Mouse (Mus musculus) hindlimb bud, embryonic 11.5 days (tissue): Measurements from ENCODE around the gene Aff3.
A peak's percentile ranks its signal among the peaks of the same experiment; 100 is the strongest.

Experiments used
- DNase-seq: peaks from one replicate; pipeline ENCODE4 v3.0.0-alpha.2; 2012; ENCODE audit warnings: low read depth, low spot score; ENCODE audit errors: extremely low spot score

The Aff3 gene

DNA sequence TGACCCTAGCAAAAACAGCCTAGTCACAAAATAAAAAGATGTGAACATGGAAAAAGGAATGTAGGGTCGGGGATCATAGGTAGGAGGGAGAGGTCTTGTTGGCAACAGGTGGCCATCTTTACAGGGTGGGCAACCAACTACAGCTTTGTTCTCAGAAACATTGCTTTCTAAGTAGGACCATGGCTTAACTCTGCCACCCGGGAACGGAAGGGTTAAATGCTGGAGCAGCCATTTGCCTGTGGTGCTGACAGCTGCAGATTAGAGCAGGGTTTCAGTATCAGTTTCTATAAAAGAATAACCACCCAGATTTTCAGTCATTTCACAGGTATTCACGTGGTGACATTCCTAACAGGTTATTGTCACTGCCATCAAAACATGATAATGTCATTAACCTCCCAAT, 317.4 kb downstream of the Aff3 start:
- DNase-seq, result no peak

- DNase-seq, result no peak
These were observed 330.5 kb downstream of the Aff3 start for GRCm38 (mm10) chr1:38334206-38334605.

GRCm38 (mm10) chr1:38332919-38333318, 331.8 kb downstream of the Aff3 start:
- no peak for DNase-seq

DNA sequence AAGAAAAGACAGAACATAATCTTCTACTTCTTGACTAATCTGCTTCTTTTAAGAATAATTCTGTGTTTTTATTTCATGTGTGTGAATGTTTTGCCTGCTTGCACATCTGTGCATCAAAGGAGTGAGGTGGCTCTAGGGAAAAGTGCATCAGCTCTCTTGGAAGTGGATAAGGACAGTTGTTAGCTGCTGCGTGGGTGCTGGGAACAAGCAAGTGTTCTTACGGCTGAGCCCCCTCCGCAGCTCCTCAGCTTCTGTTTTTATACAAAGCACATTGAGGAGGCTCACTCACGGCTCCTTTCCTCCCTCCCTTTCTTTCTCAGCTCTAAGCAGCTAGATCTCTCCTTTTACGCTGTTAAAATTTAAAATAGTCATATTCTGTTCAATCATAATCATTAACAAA, 340.5 kb downstream of the Aff3 start:
- DNase-seq, result no peak

DNA sequence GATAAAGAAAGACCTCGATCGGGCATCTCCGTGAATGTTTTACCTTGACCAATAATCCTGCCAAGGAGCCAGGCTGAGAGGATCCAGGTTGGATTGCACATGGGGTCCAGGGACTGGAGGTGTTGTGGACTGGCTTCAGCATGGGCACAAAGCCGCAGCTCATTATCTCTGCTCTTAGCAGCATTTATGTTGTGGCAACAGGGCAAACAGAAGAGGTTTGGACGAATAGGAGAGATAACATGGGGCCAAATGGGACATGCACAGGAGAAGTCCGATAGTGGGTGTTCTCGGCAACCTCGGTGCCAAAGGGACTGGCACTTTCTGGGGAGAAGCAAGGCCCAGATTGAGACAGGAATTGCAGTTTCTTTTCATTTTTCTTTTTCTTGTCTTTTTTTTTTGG, 342.9 kb downstream of the Aff3 start:
- no peak for DNase-seq

DNA sequence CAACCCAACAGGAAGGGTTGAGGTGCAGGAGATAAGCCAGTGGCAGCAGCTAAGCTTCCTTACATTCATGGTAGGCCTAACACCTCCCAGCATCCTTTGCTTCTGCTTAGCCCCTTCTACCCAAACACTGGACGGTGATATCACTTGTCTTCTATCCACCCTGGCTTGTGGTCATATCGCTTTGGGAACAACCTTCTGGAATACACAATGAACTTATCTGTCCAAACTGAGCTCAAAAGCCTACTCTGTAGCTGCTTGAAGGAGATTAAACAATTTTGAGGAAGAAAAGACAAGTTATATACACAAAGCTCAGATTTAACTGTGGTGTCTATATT, 343.8 kb downstream of the Aff3 start:
- DNase-seq, result no peak

DNA sequence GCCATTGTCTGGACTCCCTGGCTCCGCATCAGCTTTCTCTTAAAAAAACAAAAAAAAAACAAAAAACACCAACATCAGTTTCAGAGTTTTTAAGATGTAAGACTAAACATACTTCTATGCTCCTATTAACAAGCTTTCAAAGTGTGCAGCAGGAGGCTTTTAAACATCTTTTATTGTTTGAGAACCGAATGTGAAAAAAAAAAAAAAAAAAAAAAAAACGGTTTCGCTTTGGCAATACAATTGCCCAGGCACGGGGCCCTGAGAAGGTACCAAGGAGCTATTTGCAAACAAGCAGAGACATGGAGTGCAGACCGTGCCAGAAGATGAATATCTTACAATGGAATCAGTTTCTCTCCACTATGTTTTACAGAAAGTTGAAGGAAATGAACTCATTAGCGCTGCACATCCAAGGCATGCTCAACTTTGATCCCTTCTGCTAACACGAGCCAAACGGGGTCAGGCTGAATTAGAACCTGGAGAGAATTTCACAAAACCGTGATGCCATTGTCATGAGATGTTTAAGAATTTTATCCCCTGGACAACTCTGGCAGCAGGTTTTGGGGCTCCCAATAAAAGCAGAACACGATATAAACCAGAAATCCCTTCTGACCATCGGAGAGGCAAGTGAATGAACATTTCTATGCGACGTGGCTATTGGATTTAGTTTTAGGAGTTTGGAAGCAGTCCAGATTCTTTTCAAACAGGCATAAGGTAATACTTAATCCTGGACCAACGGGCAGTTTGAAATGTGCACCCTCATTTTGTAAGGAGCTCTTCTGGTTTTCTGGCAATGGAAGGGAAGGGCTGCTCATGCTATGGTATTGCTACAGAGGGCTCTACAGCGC, 344.4 kb downstream of the Aff3 start:
- DNase-seq, result no peak

- DNase-seq, result no peak
These were observed 346.1 kb downstream of the Aff3 start for GRCm38 (mm10) chr1:38318614-38319013.

DNA sequence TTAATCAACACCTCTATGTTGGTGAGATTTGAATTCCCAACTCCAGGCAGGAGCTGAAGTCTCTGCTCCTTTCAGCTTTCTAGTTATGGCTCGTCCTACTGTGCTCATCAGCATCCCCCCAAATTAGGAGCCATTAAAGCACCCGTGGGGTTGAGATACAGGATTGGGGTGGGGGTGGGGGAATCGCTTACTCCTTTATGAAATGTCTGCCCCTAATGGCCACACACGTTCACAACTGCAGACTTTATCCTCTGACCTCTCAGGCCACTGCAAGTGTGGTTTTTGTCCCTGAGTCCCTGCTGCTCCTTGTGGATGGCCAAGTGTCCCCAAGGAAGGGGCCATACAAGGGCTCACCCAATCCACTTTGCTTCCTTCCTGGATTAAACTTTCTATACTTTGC, 348.8 kb downstream of the Aff3 start:
- DNase-seq, result no peak

GRCm38 (mm10) chr1:38310496-38310895, 354.3 kb downstream of the Aff3 start:
- DNase-seq, result no peak

DNA sequence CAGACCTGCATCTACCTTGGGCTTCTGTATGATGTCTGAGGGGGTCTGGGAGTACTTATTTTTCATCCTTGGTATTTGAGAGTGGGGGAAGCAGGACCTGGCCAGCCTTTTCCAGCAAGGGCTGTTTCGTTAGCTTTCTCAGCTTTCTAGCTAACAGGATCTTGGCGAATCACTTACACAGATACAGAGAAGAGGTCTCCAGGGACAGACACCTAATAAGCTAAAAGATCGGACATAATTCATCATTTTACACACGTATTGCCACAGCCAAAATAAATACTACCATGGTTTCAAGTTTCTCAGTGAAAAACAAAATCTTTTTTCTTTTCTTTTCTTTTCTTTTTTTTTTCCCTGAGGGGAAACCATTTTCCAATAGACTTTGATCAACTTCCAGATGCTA, 354.7 kb downstream of the Aff3 start:
- no peak for DNase-seq

- DNase-seq, result no peak
These were observed 355.4 kb downstream of the Aff3 start for GRCm38 (mm10) chr1:38309341-38309740.

GRCm38 (mm10) chr1:38308705-38308996, 356.1 kb downstream of the Aff3 start:
- peak; percentile 6 for DNase-seq

DNA sequence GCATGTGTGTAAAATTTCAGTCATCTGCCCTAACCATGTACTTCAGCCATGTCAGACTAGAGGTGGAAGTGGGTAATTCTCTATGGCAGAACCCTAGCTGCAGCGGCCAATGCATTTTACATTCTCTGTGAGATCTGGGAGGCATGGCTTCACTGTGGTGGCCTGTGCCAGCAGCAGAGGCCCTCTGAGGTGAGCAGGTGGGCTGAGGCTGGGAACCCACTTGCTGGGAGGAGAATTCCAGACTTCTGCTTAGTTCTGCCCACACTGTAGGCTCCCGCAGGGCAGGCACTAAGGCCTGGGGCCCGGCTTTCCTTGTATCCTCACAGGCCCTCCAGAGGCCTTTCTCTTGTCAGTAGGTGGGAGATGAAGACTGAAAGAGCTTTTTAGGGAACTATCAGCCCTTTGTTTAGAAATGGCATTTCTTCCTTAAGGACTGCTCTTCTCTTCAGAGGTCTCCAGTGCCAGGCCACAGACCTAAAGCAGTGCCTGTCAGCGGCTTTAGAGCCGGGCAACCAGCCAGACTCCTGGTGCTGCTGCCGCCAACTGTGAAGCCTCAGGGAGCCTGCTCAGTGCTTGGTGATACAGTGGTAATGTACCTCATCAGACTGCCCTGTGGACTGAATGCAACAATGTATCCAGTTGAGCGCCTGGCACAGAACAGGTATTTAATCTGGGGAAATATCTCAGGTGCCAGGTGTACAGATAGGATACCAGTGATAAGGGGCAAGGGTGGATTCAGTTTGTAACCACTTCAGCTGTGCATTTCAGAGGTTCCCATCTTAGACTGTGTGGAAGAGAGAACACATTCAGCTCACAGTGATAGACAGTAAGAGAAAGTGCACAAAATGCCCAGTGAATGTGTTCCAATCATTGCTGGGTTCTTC, 356.7 kb downstream of the Aff3 start:
- DNase-seq, result no peak

DNA sequence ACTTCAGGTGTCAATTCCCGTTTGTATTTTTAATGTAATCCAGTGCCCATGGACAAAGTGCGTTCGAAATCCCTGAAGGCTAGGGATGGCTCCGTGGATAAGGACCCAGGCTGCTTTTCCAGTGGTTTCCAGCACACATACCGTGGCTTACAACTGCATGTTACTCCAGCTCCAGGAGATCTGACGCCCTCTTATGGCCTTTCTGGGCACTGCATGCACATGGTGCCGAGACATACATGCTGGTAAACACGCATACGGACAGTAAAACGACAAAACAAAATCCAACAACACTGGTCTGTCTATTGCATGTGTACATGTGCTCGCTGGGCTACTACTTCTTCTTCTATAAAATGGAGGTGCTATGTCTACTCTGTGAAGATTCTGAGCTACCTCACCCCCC, 357.5 kb downstream of the Aff3 start:
- DNase-seq, result no peak

GRCm38 (mm10) chr1:38306146-38306545, 358.6 kb downstream of the Aff3 start:
- no peak for DNase-seq

DNA sequence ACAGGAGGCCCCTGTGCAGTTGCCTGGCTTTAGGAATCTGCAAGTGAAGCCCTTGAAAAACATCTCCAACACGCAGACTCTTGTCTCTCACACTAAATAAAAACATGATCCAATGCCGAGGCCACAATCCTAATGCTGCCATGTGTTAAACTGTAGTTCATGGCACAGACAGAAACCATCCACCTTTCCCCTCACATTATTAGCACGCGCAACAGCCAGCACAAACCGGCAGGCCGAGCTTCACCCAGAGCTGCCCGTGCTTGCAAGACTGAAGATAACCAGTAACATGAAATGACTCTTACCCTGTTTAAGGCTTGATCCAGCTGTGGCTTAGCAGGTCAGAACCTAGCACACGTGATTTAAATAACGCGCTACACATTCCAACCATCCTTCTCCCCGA, 360.4 kb downstream of the Aff3 start:
- no peak for DNase-seq

- DNase-seq, result no peak
These were observed 366.5 kb downstream of the Aff3 start for GRCm38 (mm10) chr1:38298291-38298690.

- no peak for DNase-seq
These were observed 369.8 kb downstream of the Aff3 start for GRCm38 (mm10) chr1:38294906-38295305.

DNA sequence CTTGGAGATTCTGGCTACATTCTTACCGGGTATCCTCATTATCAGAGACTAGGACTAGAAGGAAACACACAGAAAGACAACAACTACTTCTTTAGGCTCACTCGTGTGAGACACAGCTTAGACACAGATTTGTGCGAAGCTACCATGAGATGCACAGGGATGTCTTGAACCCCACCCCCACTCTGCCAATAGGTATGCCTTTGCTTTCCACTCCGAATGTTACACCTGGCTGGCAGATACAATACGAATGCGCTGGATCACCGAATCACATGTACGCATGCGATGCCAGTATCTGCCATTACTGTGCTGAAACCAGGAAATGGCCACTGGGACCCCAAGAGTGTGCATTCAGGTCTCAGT, 370.4 kb downstream of the Aff3 start:
- no peak for DNase-seq

DNA sequence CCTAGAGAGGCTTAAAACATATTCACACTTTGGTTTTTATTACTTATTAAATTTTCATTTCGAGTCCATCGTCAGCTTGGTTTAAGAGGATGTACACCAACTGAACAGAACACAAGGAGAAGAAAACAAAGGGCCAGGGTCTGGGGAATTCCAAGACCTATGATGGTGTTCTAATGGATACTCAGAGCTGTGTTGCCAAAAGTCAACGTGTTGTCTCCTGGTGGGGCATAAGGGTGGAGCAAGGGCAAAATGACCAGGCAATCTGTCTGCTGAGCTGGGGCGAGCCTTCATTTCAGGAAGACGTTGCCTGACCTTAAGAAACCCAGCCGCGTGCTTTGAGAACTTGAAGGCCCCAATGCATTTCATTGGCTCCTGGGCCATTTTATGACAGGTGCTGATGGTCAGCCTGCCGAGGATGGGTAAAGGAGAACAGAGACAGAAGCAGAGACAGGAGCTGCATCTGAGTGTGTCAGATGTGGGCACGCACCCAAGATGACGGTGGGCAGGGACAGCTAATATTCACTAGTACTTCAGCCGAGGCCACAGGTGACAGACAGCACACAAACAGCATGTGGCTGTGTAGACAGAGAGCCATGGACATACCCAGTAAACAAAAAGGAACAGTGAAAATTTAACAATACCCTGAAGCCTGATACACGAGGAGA, 371.0 kb downstream of the Aff3 start:
- DNase-seq, result no peak

- no peak for DNase-seq
These were observed 371.9 kb downstream of the Aff3 start for GRCm38 (mm10) chr1:38292851-38293250.
